Mouse (Mus musculus) T-cell, adult 2 months (primary cell): ENCODE results near the gene Ddo.

Experiments
- DNase-seq: peaks from one replicate; pipeline ENCODE4 v3.0.0; 2022; ENCODE audit warnings: low spot score

Ddo gene

GRCm38 (mm10) chr10:40629656-40630311 is at the start of gene Ddo:
Gene Ddo, plus strand, starts transcription at chr10:40630011.
- no peak for DNase-seq

- peak; percentile 13 for DNase-seq
Observed at GRCm38 (mm10) chr10:40583584-40584255, 46.1 kb upstream of the Ddo start.

GRCm38 (mm10) chr10:40592186-40592585 is 37.6 kb upstream of the Ddo start:
- no peak for DNase-seq

- no peak for DNase-seq
Observed at GRCm38 (mm10) chr10:40597177-40597576, 32.6 kb upstream of the Ddo start.

GRCm38 (mm10) chr10:40604706-40605394 is 25.0 kb upstream of the Ddo start:
- no peak for DNase-seq

- no peak for DNase-seq
Observed at GRCm38 (mm10) chr10:40617973-40618372, 11.8 kb upstream of the Ddo start.

- no peak for DNase-seq
Observed at GRCm38 (mm10) chr10:40619760-40620159, 10.1 kb upstream of the Ddo start.

- DNase-seq: peak; percentile 25
Observed at GRCm38 (mm10) chr10:40629140-40629539, 671 bp upstream of the Ddo start.

GRCm38 (mm10) chr10:40630457-40630856 is 646 bp downstream of the Ddo start:
- DNase-seq: no peak

- no peak for DNase-seq
Observed at GRCm38 (mm10) chr10:40630961-40631360, 1.1 kb downstream of the Ddo start.

- DNase-seq: no peak
Observed at GRCm38 (mm10) chr10:40632087-40632486, 2.3 kb downstream of the Ddo start.

GRCm38 (mm10) chr10:40637331-40637730 is 7.5 kb downstream of the Ddo start:
- DNase-seq: no peak

GRCm38 (mm10) chr10:40638276-40638675 is 8.5 kb downstream of the Ddo start:
- no peak for DNase-seq

- no peak for DNase-seq
Observed at GRCm38 (mm10) chr10:40638823-40639819, 9.3 kb downstream of the Ddo start.

GRCm38 (mm10) chr10:40640406-40640805 is 10.6 kb downstream of the Ddo start:
- DNase-seq: no peak

GRCm38 (mm10) chr10:40641901-40642300 is 12.1 kb downstream of the Ddo start:
- DNase-seq: no peak

- no peak for DNase-seq
Observed at GRCm38 (mm10) chr10:40643126-40643525, 13.3 kb downstream of the Ddo start.

GRCm38 (mm10) chr10:40644456-40644855 is 14.6 kb downstream of the Ddo start:
- DNase-seq: no peak

GRCm38 (mm10) chr10:40645346-40645745 is 15.5 kb downstream of the Ddo start:
- DNase-seq: no peak

GRCm38 (mm10) chr10:40648776-40649175 is 19.0 kb downstream of the Ddo start:
- DNase-seq: no peak

GRCm38 (mm10) chr10:40649634-40650033 is 19.8 kb downstream of the Ddo start:
- no peak for DNase-seq

- no peak for DNase-seq
Observed at GRCm38 (mm10) chr10:40651676-40652075, 21.9 kb downstream of the Ddo start.
